Mouse (Mus musculus) embryo, embryonic 11.5 days (tissue): ENCODE results near the gene Traip.

Source experiments
- DNase-seq: peaks from one replicate; pipeline ENCODE4 v3.0.0-alpha.2; 2012; ENCODE audit warnings: low read depth, low spot score

The Traip gene

GRCm38 (mm10) chr9:107970311-107970710, 20.4 kb downstream of the Traip start:
- DNase-seq = no peak

GRCm38 (mm10) chr9:107971690-107972541, 22.0 kb downstream of the Traip start:
- no peak for DNase-seq

GRCm38 (mm10) chr9:107974491-107975171, 24.7 kb downstream of the Traip start:
- DNase-seq = no peak

GRCm38 (mm10) chr9:107975399-107976386, 25.8 kb downstream of the Traip start, which contains the start of gene Uba7:
Uba7 (plus strand) TSS chr9:107975505.
- DNase-seq = no peak

- DNase-seq = no peak
Measured at GRCm38 (mm10) chr9:107978815-107979214, 28.9 kb downstream of the Traip start.

DNA sequence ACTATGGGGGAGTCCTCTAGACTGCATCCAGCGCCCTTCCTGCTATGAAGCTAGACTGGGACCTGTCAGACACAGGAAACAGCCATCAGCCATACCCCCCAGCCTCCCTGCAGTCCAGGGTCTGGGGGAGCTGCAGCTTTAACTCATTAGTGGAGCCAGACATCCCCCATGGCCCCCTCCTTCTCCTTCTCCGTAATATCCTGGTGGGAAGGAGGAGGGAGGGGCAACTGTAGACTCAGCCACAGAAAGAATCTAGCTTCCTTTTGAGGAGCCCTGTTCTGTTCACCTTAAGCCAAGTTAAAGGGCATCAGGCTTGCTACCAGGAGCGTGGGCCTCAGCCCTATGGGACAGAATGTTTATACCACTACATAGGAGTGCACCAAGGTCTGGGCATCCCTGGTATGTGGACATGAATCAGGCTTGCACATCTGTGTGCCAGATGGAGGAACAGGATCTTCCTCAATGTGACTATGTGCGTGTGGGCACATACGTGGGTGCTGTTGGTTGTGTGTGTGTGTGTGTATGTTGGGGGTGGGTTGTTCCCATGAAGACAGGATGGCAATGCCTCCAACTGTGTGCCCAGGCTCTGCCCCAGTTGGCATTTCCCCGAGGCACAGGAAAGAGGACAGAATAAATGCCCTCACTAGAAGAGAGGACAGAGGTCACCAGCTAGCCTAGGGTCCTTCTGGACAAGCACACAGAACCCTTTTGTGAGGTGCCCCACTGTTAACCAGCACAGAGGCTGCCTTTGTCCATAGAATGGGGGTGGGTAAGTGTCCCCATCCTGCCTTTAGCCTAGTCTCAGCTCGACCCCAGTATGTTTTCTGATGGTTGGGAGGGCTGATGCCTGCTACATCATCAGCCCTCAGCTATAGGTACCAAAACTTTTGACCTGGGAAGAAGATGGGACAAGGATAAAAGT, 32.0 kb downstream of the Traip start:
- DNase-seq = no peak

DNA sequence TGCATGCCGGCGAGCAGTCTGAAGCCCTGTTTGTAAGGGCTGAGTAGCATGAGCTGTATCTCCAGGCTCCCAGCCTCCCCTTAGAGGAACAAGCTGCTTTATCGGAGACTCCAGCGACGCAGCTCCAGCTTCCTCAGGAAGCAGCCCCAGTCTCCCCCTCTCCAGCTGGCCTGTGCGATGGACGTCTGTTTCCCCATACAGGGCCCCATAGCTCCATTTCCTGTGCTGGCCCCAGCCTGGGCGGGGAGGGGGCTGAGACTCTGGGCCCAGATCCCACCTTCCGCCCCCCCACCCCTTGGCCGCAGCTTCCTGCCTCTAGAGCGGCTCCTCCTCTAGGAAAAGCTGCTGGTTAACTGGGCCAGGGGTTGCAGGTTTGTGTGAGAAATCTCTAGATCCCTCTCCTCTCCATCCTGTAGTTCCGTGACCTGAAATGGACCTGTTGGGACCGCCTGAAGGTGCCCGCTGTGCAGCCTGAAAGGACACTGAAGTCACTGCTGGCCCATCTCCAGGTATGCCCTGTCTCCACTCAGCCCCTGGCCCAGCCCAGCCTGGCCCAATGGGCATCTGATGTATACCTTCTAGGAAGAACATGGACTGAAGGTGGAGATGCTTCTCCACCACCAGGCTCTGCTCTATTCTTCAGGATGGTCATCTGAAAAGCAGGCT, 32.9 kb downstream of the Traip start, which contains the start of gene Gm20661:
TSS of gene Gm20661 (plus strand) at position 378 of the 666 bp plus-strand sequence.
- DNase-seq = peak; percentile 80

DNA sequence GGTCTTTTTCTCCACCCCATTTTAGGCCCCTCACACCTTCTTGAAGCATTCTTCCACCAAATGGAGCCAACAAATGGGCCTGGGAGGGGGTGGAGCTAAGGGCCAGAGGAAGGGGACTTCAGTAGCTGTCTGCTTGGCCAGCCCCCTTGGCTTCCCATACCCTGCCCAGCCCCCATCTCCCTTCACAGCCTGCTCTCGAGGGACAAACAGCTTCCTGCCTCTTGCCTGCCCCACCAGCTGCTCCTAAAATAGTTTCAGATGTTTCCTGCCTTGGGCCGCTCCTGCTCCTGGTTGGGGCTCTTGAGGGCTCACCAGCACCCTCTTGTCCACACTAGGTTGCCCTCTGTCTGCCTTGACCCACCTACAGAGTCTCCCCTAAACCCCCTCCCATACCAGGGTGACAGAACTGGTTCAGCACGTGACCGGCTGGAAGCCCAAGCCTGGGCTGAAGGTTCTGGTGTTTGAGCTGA, 33.5 kb downstream of the Traip start:
- DNase-seq = no peak

GRCm38 (mm10) chr9:107984052-107984753, 34.3 kb downstream of the Traip start:
- DNase-seq = no peak

DNA sequence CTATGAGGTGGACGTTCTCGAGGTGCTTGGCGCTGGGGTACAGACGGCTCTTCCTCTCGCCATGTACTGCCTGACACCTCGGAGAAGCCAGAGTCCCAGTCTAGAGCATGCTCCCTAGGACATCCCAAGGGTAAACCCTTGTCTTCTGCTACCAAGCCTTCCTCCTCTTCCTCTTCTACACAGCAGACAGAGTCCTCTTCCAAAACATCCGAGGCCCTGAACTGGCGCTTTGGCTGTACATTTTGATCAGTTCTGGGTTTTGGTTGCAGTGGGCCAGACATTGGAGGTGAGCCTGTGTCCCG, 34.8 kb downstream of the Traip start:
- no peak for DNase-seq

DNA sequence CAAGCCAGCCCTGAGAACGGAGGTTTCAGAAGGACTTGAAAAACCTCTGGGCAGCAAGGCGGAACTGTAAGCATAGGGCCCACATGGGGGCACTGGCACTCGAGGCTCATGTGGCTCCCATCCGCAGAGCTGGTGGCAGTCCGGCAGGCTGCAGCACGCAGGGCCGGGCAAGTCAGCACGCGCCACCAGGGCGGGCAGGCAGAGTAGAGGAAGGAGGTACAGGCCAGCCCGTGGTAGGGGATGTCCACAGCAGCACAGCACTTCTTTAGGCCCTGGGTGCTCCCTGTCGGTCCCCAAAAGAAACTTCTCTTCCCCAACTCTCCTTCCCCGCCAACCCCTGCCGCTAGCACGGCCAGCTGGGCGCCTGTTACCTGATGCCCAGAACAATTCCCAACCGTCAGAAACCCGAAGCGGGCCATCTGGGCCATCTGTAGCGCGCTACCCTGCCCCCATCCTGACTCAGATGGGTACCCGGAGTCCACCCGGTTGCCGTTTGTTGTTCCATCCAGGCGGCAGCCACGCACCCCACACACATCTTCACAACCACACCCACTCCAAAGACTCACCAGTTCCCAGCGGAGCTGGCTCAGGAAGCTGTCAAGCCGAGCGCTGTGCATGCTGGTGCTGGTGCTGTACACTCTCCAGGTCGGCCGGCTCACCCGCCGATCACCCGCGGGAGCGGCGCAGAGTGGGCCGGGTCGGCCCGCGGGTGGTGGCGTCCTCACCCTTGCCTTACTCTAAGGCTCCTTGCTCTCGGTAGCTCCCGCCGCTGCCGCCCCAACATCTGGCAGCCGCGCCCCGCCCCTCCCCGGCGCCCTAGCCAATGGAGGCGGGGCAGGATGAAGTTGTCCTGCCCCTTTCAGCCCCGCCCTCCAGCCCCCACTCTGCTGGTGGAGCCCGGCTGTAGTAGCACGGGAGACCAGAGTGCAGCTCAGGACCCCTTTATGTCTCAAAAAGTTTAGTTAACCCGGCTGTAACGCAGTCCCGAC, 35.5 kb downstream of the Traip start, which contains the start of gene Inka1:
TSS of gene Inka1 (minus strand) at position 749 of the 989 bp plus-strand sequence.
- peak; percentile 82 for DNase-seq

- peak; percentile 82 for DNase-seq
Measured at GRCm38 (mm10) chr9:107986376-107986775, 36.4 kb downstream of the Traip start.

GRCm38 (mm10) chr9:107987950-107988349, 38.0 kb downstream of the Traip start:
- DNase-seq = no peak

DNA sequence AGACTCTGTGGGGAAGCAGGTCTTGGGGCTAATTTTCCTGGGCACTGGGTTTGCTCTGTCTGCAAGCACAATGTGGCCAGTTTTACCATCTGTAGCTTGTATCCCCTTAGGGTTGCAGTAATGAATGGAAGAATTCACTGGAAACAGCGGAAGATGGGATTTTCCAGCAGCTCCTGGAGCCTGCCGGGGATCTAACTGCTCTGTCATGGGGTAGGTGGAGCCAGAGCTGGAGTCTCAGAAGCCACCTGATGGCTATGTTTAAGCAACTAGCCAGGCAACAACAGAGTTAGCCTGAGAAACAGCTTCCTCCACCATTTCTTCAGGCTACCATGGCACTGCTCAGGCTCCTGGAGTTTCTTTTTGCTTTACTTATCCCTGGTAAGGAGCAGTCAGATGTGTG, 42.3 kb downstream of the Traip start, which contains the start of gene Cdhr4:
TSS of gene Cdhr4 (plus strand) at position 301 of the 400 bp plus-strand sequence.
- DNase-seq = no peak

DNA sequence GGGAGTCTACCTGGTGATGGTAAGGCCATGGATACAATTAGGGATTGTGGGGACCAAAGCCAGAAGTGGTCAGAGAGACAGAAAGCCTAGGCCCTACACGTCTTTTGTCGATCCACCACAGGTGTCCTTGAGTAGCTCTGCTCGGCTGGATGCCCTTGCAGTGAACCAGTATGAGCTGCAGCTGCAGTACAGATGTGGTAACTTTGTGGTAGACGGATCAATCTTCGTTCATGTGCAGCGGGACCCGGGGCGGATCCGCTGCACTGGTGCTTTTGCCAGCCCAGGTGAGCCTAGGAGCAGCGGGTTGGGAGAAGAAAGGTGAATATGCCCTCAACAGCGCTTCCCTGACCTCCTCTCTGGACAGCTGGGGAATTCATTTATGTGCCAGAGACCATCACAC, 43.1 kb downstream of the Traip start:
- no peak for DNase-seq

- DNase-seq = no peak
Measured at GRCm38 (mm10) chr9:107994464-107994863, 44.5 kb downstream of the Traip start.

DNA sequence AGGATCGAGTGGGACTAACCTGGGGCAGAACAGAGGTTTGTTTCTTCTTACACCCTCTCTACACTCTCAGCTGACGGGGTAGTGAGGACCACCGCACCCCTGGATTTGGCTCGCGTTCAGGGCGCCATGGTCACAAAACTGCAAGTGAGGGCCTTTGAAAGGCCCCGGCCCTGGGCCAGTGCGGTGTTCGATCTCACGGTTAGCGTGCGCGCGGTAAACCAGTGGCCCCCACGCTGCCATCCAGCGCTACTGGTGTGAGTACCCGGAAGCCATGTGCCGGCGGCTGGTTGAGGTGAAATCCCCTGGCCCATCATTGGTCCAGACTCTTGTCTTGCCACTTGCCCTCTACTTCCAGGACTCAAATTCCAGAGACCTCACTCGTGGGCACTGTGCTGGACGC, 45.6 kb downstream of the Traip start:
- DNase-seq = no peak

DNA sequence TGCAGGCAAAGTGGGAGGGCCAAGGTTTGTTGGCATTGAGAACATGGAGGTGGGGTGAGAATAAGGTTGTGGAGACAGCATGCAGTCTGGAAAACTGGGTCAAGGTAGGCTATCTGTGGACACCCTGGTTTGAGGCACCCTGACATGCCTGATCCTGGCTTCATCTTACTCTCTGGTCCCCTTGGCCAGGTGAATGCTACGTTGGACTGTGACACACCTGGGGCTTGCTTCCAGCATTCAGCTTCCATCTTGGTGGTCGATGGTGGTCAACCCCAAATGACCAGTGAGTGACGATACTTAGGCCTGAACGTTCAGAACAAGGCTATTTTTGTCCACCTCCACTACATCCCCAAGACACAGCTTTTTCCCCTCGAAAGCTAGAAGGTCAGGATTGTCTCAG, 46.1 kb downstream of the Traip start, which contains the start of gene Gm20662:
TSS of gene Gm20662 (plus strand) at position 301 of the 400 bp plus-strand sequence.
- no peak for DNase-seq
